Mouse (Mus musculus) megakaryocyte, embryonic 14.5 days (primary cell): ENCODE measurements around the gene Cdk14.

Experiments
- FLI1 ChIP-seq: IDR thresholded peaks from 2 replicates; pipeline ENCODE4 v1.6.1; 2012; ENCODE audit warnings: low read length, inconsistent platforms, mixed read lengths
- GATA1 ChIP-seq: IDR thresholded peaks from 3 replicates; pipeline ENCODE4 v1.6.1; 2012; ENCODE audit warnings: mixed read lengths, low read length, inconsistent platforms, borderline replicate concordance

GRCm38 (mm10) chr5:5247671-5248070 lies 172.4 kb downstream of the Cdk14 start:
- TF ChIP-seq GATA1, result no peak
- TF ChIP-seq FLI1, result no peak
